Mouse (Mus musculus) liver, embryonic 14.5 days (tissue): Measurements from ENCODE around the gene 4933405O20Rik.

Experiments used
- CTCF ChIP-seq: IDR thresholded peaks from 2 replicates; pipeline ENCODE4 v1.5.1; 2016; ENCODE audit warnings: antibody characterized with exemption, low read depth, control low read depth
- EP300 ChIP-seq: IDR thresholded peaks from 2 replicates; pipeline ENCODE4 v1.6.1; 2016; ENCODE audit warnings: antibody characterized with exemption, low read depth

- no peak for TF ChIP-seq CTCF
- TF ChIP-seq EP300: no peak
Observed at GRCm38 (mm10) chr7:50562708-50563107, 36.3 kb upstream of the 4933405O20Rik start.
